Mouse (Mus musculus) liver, postnatal 0 days (tissue): ENCODE results near the gene Olfr578. TPM values are rescaled to one million over a fixed set of nuclear protein-coding genes. Genes with fewer than 3 reads are reported as not detected.

Source experiments
- ATAC-seq: fragments of 200-750 bp; cut with Nextera tagmentation; 2 replicates; pipeline ENCODE4 v1.8.0; 2017; ENCODE audit warnings: mild to moderate bottlenecking, moderate library complexity
- DNase-seq: peaks from one replicate; pipeline ENCODE4 v3.0.0-alpha.2; 2016
- H3K27ac ChIP-seq: fragments of 300-500 bp; sonication (generic); 2 replicates; pipeline ENCODE4 v1.5.1; 2014; ENCODE audit warnings: antibody characterized with exemption, moderate library complexity, mild to moderate bottlenecking, low read depth
- H3K27me3 ChIP-seq: fragments of 300-500 bp; sonication (generic); 2 replicates; pipeline ENCODE4 v1.6.1; 2014; ENCODE audit warnings: low read length, control low read depth, mixed read lengths; ENCODE audit not compliant: insufficient read depth
- H3K36me3 ChIP-seq: fragments of 300-500 bp; sonication (generic); replicated peaks from 2 replicates; pipeline ENCODE4 v1.6.1; 2014; ENCODE audit warnings: mild to moderate bottlenecking, control low read depth, low read length, moderate library complexity, mixed read lengths; ENCODE audit not compliant: insufficient read depth
- H3K4me1 ChIP-seq: fragments of 300-500 bp; sonication (generic); 2 replicates; pipeline ENCODE4 v1.6.1; 2014; ENCODE audit warnings: antibody characterized with exemption, mild to moderate bottlenecking, control low read depth; ENCODE audit not compliant: insufficient read depth
- H3K4me2 ChIP-seq: fragments of 300-500 bp; sonication (generic); 2 replicates; pipeline ENCODE4 v1.6.1; 2014; ENCODE audit warnings: low read depth, mild to moderate bottlenecking, low read length, moderate library complexity, mixed read lengths
- H3K4me3 ChIP-seq: fragments of 300-500 bp; sonication (generic); 2 replicates; pipeline ENCODE4 v1.5.1; 2014; ENCODE audit warnings: low read depth, low read length
- H3K9ac ChIP-seq: fragments of 300-500 bp; sonication (generic); replicated peaks from 2 replicates; pipeline ENCODE4 v1.6.1; 2014; ENCODE audit warnings: mild to moderate bottlenecking, moderate library complexity
- H3K9me3 ChIP-seq: fragments of 300-500 bp; sonication (generic); 2 replicates; pipeline ENCODE4 v1.6.1; 2016; ENCODE audit warnings: mild to moderate bottlenecking, control low read depth, low read length, mixed read lengths
- CTCF ChIP-seq: sonication (generic); IDR thresholded peaks from 2 replicates; pipeline ENCODE4 v1.5.1; 2016; ENCODE audit warnings: antibody characterized with exemption, low read depth
- EP300 ChIP-seq: IDR thresholded peaks from 2 replicates; pipeline ENCODE4 v1.6.1; 2016; ENCODE audit warnings: antibody characterized with exemption, low read depth, mild to moderate bottlenecking
- WGBS: fragments of 180-500 bp; shearing (Covaris S2); extraction: QIAGEN DNeasy Blood & Tissue Kit; methylation state at CpG from one replicate; pipeline ENCODE4 v1.1.7; 2014; ENCODE audit not compliant: insufficient replicate concordance; 5-methylcytosine and 5-hydroxymethylcytosine counted together
- polyA plus RNA-seq: library from polyadenylated mRNA; unstranded; fragments of >200 nt; fragmentation: Nextera tagmentation; extraction: Ambion mirVana; gene quantifications from 2 replicates; pipeline ENCODE4 v1.2.1, GENCODE M21; 2015

Gene Olfr578
- polyA plus RNA-seq, result not detected in 2 replicates

DNA sequence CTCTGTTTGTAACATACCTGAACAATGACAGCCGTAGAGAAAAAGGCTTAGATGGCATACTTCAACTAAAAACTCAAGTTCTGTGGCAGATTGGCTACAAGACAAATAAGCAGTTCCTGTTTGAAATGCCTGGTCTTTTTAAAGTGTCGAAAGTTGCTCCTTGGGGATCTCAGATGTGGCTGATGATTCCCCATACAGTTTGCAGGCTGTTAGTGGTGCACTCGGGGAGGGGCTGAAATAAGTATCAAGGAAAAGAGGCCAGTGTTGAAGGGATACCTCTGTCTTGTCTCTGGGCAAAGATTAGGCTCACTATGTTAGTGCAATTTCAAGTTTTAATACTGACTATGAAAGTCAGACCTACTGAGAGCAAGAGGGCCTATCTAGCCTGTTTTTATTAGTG is at the start of gene Olfr578:
Gene Olfr578, minus strand, starts transcription at position 101 of the 400 bp plus-strand sequence.
- no peaks in the 10 kb centered on the region for H3K4me1 ChIP-seq
- H3K27ac ChIP-seq, result no peak within 1 kb of the TSS
- no peaks in the 10 kb centered on the region for H3K36me3 ChIP-seq
- no peak within 1 kb of the TSS for H3K4me2 ChIP-seq
- H3K9ac ChIP-seq, result no peak within 1 kb of the TSS
- H3K27me3 ChIP-seq, result no peaks in the 10 kb centered on the region
- 63% methylated on average over 3 of the region's 3 CpGs for WGBS
- H3K4me3 ChIP-seq, result no peak within 1 kb of the TSS
- no peak for ATAC-seq
- no peak for DNase-seq
- no peaks in the 10 kb centered on the region for H3K9me3 ChIP-seq
- TF ChIP-seq EP300 (no peak), CTCF (no peak)

DNA sequence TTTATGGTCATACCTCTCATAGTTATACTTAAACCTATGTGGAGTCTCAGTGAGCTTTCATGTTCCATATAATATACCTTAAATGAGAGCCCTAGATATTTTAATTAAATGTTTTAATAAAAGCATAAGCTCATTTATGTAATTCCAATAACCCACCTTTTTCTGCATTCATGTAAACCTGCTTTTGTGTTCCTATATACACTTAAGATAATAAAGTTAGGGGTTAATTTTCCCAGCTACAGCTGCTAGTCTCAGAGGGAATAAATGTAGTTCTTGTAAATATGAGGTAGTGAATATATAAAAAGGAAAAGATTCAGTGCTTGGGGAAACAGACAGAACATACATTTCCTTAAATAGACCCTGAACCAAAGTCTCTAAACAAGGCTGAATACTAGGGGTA is 48.6 kb upstream of the Olfr578 start, which contains the start of gene Olfr582:
Gene Olfr582, plus strand, starts transcription at position 301 of the 400 bp plus-strand sequence.
- Histone ChIP-seq H3K4me1 (no peaks in the 10 kb centered on the region), H3K9me3 (no peaks in the 10 kb centered on the region), H3K4me2 (no peak within 1 kb of the TSS), H3K36me3 (no peaks in the 10 kb centered on the region), H3K4me3 (no peak within 1 kb of the TSS), H3K9ac (no peak within 1 kb of the TSS), H3K27me3 (no peaks in the 10 kb centered on the region), H3K27ac (no peak within 1 kb of the TSS)
- TF ChIP-seq CTCF (no peak), EP300 (no peak)
- no peak for DNase-seq
- ATAC-seq, result no peak

DNA sequence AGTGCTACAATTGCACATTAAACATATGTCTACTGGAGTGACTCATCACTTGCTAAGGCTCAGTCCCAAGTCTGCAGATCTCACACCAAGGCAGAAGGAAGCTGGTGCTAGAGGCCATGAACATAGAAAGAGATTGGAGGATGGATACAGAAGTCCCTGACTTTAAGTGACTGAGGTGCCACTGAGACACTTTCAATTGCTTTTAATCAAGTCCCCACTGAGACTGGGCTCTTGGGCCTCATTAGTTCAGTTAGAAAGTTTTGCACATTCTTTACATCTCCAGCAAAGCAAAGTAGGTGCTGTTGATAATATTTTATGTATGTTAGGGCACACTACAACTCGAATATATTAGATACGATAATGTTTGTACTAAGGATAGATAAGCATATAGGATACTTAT is 13.3 kb downstream of the Olfr578 start, which contains the start of gene Olfr577:
Gene Olfr577, minus strand, starts transcription at position 101 of the 400 bp plus-strand sequence.
- no peaks in the 10 kb centered on the region for H3K9me3 ChIP-seq
- H3K4me3 ChIP-seq, result no peak within 1 kb of the TSS
- no peak within 1 kb of the TSS for H3K9ac ChIP-seq
- no peaks in the 10 kb centered on the region for H3K4me1 ChIP-seq
- no peak within 1 kb of the TSS for H3K4me2 ChIP-seq
- 71% methylated on average over 2 of the region's 2 CpGs for WGBS
- no peaks in the 10 kb centered on the region for H3K36me3 ChIP-seq
- no peak for DNase-seq
- no peak within 1 kb of the TSS for H3K27ac ChIP-seq
- H3K27me3 ChIP-seq, result no peaks in the 10 kb centered on the region
- TF ChIP-seq EP300 (no peak), CTCF (no peak)
- ATAC-seq, result no peak

DNA sequence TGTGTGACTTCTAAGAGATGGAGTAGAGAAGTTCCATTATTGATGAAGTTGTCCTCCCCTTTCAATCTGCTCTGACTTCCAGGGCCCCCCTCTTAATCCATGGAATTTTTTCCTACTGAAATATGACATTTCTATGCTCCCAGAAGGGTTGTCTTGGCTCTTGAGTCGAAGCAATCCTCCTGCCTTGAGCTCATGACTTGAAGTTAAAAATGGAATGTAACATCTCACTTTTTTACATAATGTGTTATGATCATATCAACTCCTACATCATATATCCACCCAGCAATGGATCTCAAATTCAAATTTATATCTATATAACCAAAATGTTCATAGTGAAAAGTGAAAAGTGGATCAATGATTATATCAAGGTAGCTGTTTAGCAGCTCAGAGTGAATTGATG is 14.7 kb downstream of the Olfr578 start:
- Histone ChIP-seq H3K36me3 (no peaks in the 10 kb centered on the region), H3K9me3 (no peaks in the 10 kb centered on the region), H3K4me3 (no peak overlapping the region), H3K27me3 (no peaks in the 10 kb centered on the region), H3K27ac (no peak overlapping the region), H3K9ac (no peak overlapping the region), H3K4me2 (no peak overlapping the region), H3K4me1 (no peaks in the 10 kb centered on the region)
- TF ChIP-seq CTCF, result no peak
- TF ChIP-seq EP300, result no peak
- no peak for DNase-seq
- 30% methylated on average over 1 of the region's 1 CpGs for WGBS
- ATAC-seq, result no peak

DNA sequence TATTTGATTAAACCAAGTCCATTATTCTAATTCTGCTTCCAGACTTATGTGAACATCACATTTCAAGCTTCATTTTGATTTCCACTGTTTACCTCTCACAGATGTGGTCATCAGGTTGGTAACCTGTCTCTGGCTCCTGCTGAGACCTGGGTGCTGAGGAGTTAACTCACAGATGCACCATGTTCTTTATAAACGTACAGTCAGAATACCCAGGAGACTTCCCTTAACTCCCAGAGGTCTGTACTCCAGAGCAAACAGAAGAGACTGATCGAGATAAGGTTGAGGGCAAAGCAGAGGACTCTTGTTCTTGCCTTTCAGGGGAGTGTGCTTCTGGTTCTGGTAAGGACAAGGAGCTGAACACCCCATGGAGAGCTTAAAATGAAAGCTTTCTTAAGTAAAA is 26.8 kb downstream of the Olfr578 start, which contains the start of gene Olfr576:
Gene Olfr576, plus strand, starts transcription at position 301 of the 400 bp plus-strand sequence.
- DNase-seq, result no peak
- no peaks in the 10 kb centered on the region for H3K36me3 ChIP-seq
- no peaks in the 10 kb centered on the region for H3K4me1 ChIP-seq
- H3K4me2 ChIP-seq, result no peak within 1 kb of the TSS
- no peak for ATAC-seq
- no peaks in the 10 kb centered on the region for H3K9me3 ChIP-seq
- H3K4me3 ChIP-seq, result no peak within 1 kb of the TSS
- no peak within 1 kb of the TSS for H3K27ac ChIP-seq
- no peak within 1 kb of the TSS for H3K9ac ChIP-seq
- TF ChIP-seq EP300 (no peak), CTCF (no peak)
- no peaks in the 10 kb centered on the region for H3K27me3 ChIP-seq
- 18% methylated on average over 2 of the region's 2 CpGs for WGBS

DNA sequence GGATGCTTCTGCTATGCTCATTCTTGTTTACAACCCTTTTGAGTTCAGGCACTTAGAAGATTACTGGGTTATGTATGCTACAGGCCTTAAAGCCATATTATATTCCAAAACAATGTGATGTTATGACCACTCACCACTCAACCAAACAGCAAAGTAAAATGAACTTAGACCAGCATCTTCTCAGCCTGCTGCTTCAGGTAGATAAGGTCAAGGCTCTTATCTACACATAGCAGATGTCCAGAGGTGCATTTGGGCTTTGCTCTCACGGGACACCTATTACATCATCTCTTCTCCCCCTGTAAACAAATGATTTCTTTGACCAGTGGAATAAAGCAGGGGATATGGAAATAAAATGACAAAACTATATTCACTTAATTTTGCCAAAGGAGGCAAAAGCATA is 30.5 kb downstream of the Olfr578 start, which contains the start of gene Olfr575:
Gene Olfr575, minus strand, starts transcription at position 183 of the 400 bp plus-strand sequence.
- Histone ChIP-seq H3K27me3 (no peaks in the 10 kb centered on the region), H3K4me1 (no peaks in the 10 kb centered on the region)

DNA sequence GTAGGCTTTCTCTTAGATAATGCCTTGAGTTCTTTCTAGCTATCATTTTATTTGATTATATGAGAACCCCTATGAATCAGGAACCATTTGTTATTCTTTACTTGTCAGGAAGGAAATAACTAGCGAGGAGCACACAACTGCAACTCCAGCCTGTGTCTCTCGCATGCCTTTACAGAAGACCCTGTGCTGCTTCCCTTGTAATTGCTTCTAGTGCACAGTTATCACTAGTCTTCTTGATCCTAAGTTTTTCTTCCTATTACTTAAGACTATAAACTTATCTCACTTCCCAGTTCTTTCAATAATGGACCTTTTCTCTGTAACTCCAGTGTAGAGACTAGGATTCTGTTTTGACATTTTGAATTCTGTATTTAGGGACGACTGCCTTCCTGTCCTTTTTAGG is 31.0 kb downstream of the Olfr578 start:
- H3K9me3 ChIP-seq, result no peaks in the 10 kb centered on the region
- no peaks in the 10 kb centered on the region for H3K4me1 ChIP-seq
- WGBS, result 58% methylated on average over 3 of the region's 3 CpGs
- no peak for TF ChIP-seq EP300
- no peak for TF ChIP-seq CTCF
- H3K27ac ChIP-seq, result no peak overlapping the region
- no peak overlapping the region for H3K9ac ChIP-seq
- H3K4me2 ChIP-seq, result no peak overlapping the region
- no peaks in the 10 kb centered on the region for H3K27me3 ChIP-seq
- no peak overlapping the region for H3K4me3 ChIP-seq
- DNase-seq, result no peak
- no peak for ATAC-seq
- H3K36me3 ChIP-seq, result no peaks in the 10 kb centered on the region

More for the DNA sequence above, 30.5 kb downstream of the Olfr578 start, which contains the start of gene Olfr575:
- Histone ChIP-seq H3K4me2 (no peak within 1 kb of the TSS), H3K4me3 (no peak within 1 kb of the TSS), H3K27ac (no peak within 1 kb of the TSS), H3K9me3 (no peaks in the 10 kb centered on the region), H3K36me3 (no peaks in the 10 kb centered on the region), H3K9ac (no peak within 1 kb of the TSS)
- WGBS, result 17% methylated on average over 1 of the region's 1 CpGs
- ATAC-seq (peak; percentile 81), DNase-seq (no peak)
- TF ChIP-seq CTCF, result no peak
- peak; percentile 87 for TF ChIP-seq EP300
